In the genomic region with DNA sequence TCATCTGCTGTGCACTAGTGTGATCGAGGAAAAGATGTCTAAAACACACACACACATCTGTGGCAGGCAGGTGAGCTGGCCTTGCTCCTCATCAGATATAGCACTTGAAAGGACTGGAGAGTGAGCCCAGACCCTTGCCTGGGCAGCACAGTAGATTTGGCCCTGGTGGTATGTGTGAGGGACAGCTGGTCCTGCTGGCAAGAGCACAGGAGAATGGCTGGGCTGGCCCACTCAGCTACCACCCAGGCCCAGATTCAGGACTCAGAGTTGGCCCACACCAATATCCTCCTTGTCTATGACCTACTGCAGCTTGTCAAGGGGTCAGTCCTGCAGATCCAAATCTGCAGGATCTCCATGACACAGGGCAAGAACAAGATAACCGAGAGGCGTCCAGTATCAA, we compare ENCODE assay signal across 26 mouse cellular contexts. TPM values are rescaled to one million over a fixed set of nuclear protein-coding genes. Genes with fewer than 3 reads are reported as not detected.
DNase-seq lines count a peak whose midpoint lies in the region; ATAC-seq and TF ChIP-seq lines count a peak whose summit lies in the region.
"Had no signal": no experiment of that assay in that cellular context is flagged by ENCODE, and none has a peak within 500 bp of the region (broad histone marks: within the 10 kb centered on the region; RNA-seq: fewer than 3 reads in every experiment).

No protein-coding gene starts in this region.

- H3K27ac ChIP-seq in limb, embryonic 11.5 days (replicated peaks; ENCODE audit: low read depth, low read length) = no peak overlapping the region
- no peak overlapping the region for H3K27ac ChIP-seq in limb, embryonic 10.5 days
- peak overlapping the region; percentile 83; the same call in 1 of the 2 replicates for H3K27ac ChIP-seq in liver, postnatal 0 days (ENCODE audit: low read depth)
- H3K27ac ChIP-seq: embryonic facial prominence, embryonic 10.5 days; embryonic facial prominence, embryonic 12.5 days; forebrain, embryonic 13.5 days; forebrain, embryonic 15.5 days had no signal

- WGBS in limb, embryonic 11.5 days = 77% methylated on average over 3 of the region's 3 CpGs
- WGBS in limb, embryonic 10.5 days = 87% methylated on average over 3 of the region's 3 CpGs
- WGBS in liver, postnatal 0 days (ENCODE audit: insufficient replicate concordance) = 69% methylated on average over 3 of the region's 3 CpGs

- H3K4me2 ChIP-seq in limb, embryonic 11.5 days (ENCODE audit: low read depth, severe bottlenecking) = no peak overlapping the region
- no peak overlapping the region for H3K4me2 ChIP-seq in liver, postnatal 0 days (ENCODE audit: low read depth, low read length)
- H3K4me2 ChIP-seq: embryonic facial prominence, embryonic 12.5 days; forebrain, embryonic 13.5 days; forebrain, embryonic 15.5 days had no signal

- H3K4me3 ChIP-seq in limb, embryonic 11.5 days (ENCODE audit: low read depth, low read length) = no peak overlapping the region
- no peak overlapping the region for H3K4me3 ChIP-seq in limb, embryonic 10.5 days
- no peak overlapping the region for H3K4me3 ChIP-seq in liver, postnatal 0 days (ENCODE audit: low read depth, low read length)
- H3K4me3 ChIP-seq: embryonic facial prominence, embryonic 10.5 days; embryonic facial prominence, embryonic 12.5 days; forebrain, embryonic 13.5 days; forebrain, embryonic 15.5 days had no signal

- H3K9ac ChIP-seq in limb, embryonic 11.5 days (ENCODE audit: low read length) = no peak overlapping the region
- H3K9ac ChIP-seq in liver, postnatal 0 days (replicated peaks) = no peak overlapping the region
- H3K9ac ChIP-seq: embryonic facial prominence, embryonic 12.5 days; forebrain, embryonic 13.5 days; forebrain, embryonic 15.5 days; forebrain, postnatal 0 days had no signal

- no peak for ATAC-seq in limb, embryonic 11.5 days (ENCODE audit: insufficient number of reproducible peaks, low FRiP score, low TSS enrichment, low read depth)
- no peak for ATAC-seq in liver, postnatal 0 days
- ATAC-seq: activated CD4-positive, CD25-positive, alpha-beta regulatory T cell, adult 4 months; CD4-positive, CD25-positive, alpha-beta regulatory T cell, adult 4 months; forebrain, embryonic 13.5 days; forebrain, embryonic 15.5 days; forebrain, postnatal 0 days; Patski had no signal

- no peaks in the 10 kb centered on the region for H3K4me1 ChIP-seq in limb, embryonic 11.5 days (ENCODE audit: control insufficient read depth, insufficient read depth, low read length)
- no peaks in the 10 kb centered on the region; the same call in 1 of the 2 replicates for H3K4me1 ChIP-seq in limb, embryonic 10.5 days
- peaks cover 2% of the 10 kb centered on the region; the same call in 1 of the 2 replicates for H3K4me1 ChIP-seq in liver, postnatal 0 days (ENCODE audit: insufficient read depth)
- H3K4me1 ChIP-seq: embryonic facial prominence, embryonic 12.5 days; forebrain, embryonic 13.5 days; forebrain, embryonic 15.5 days had no signal

- peak; percentile 48 to 64 for DNase-seq in cerebellum, postnatal 10 days
- DNase-seq in cerebellum, adult 8-10 months = no peak
- peak; percentile 11 for DNase-seq in limb, embryonic 11.5 days (ENCODE audit: low spot score)
- DNase-seq in limb, embryonic 10.5 days (ENCODE audit: low spot score) = no peak
- no peak for DNase-seq in liver, postnatal 0 days
- no peak for DNase-seq in liver
- DNase-seq: adrenal gland, adult 8-10 months; adrenal gland, postnatal 14 days; adrenal gland, postnatal 36 days; B cell, adult 2 months; cerebellum, adult 11-12 months; cerebellum, adult 2 months; cerebellum, adult 9-11 months; forebrain, postnatal 0 days had no signal

- no peak for TF ChIP-seq EP300 in liver, postnatal 0 days (IDR thresholded peaks at IDR 0.05; ENCODE audit: low read depth)

- H3K9me3 ChIP-seq in limb, embryonic 11.5 days (ENCODE audit: control insufficient read depth, low read length) = no peaks in the 10 kb centered on the region
- H3K9me3 ChIP-seq in limb, embryonic 10.5 days (replicated peaks) = no peaks in the 10 kb centered on the region
- H3K9me3 ChIP-seq in liver, postnatal 0 days (ENCODE audit: low read length) = no peaks in the 10 kb centered on the region
- H3K9me3 ChIP-seq: embryonic facial prominence, embryonic 10.5 days; embryonic facial prominence, embryonic 12.5 days; forebrain, embryonic 13.5 days; forebrain, embryonic 15.5 days; G1E had no signal

- H3K36me3 ChIP-seq in limb, embryonic 11.5 days (ENCODE audit: control insufficient read depth, insufficient read depth, low read length) = no peaks in the 10 kb centered on the region
- no peaks in the 10 kb centered on the region for H3K36me3 ChIP-seq in limb, embryonic 10.5 days
- H3K36me3 ChIP-seq in liver, postnatal 0 days (replicated peaks; ENCODE audit: insufficient read depth, low read length) = no peaks in the 10 kb centered on the region
- H3K36me3 ChIP-seq: embryonic facial prominence, embryonic 10.5 days; embryonic facial prominence, embryonic 12.5 days; forebrain, embryonic 15.5 days; G1E had no signal

- H3K27me3 ChIP-seq in limb, embryonic 11.5 days (ENCODE audit: control insufficient read depth, insufficient read depth, low read length) = no peaks in the 10 kb centered on the region
- H3K27me3 ChIP-seq in limb, embryonic 10.5 days (ENCODE audit: low read depth, poor library complexity, severe bottlenecking) = no peaks in the 10 kb centered on the region
- no peaks in the 10 kb centered on the region for H3K27me3 ChIP-seq in liver, postnatal 0 days (ENCODE audit: insufficient read depth, low read length)
- H3K27me3 ChIP-seq: CH12.LX; embryonic facial prominence, embryonic 12.5 days; forebrain, embryonic 13.5 days; forebrain, embryonic 15.5 days; Patski had no signal

- no peak for TF ChIP-seq CTCF in liver, postnatal 0 days (IDR thresholded peaks at IDR 0.05; ENCODE audit: low read depth)

RNA-seq across cellular contexts. Expression of a gene that starts 6.9 kb away (rescaled TPM):
- polyA plus RNA-seq in limb, embryonic 11.5 days (2014; fragmentation: Nextera tagmentation; extraction: Ambion mirVana) = not detected in 2 replicates
- polyA plus RNA-seq in limb, embryonic 10.5 days (2016; fragmentation: Nextera tagmentation; extraction: Ambion mirVana) = not detected in 2 replicates
- 74.3 and 79.1 TPM in 2 replicates for polyA plus RNA-seq in liver, postnatal 0 days (2015; fragmentation: Nextera tagmentation; extraction: Ambion mirVana)
- polyA plus RNA-seq: activated CD4-positive, CD25-positive, alpha-beta regulatory T cell, adult 4 months; CD4-positive, CD25-positive, alpha-beta regulatory T cell, adult 4 months; cerebellum, adult 2 months; cortical plate, adult 2 months; embryonic facial prominence, embryonic 10.5 days; embryonic facial prominence, embryonic 12.5 days; embryonic facial prominence, embryonic 14.5 days; forebrain, embryonic 11.5 days; forebrain, embryonic 13.5 days; forebrain, embryonic 15.5 days; forebrain, postnatal 0 days; G1E; Patski had no signal

Comparison
In these comparisons a context has a peak if more than half of its experiments do, and no peak if none do; other contexts are left out.
1. DNase-seq: peak in cerebellum, postnatal 10 days (2 of 2) and limb, embryonic 11.5 days (single experiment); none in cerebellum, adult 8-10 months (single experiment), limb, embryonic 10.5 days (single experiment), liver, postnatal 0 days (single experiment) and liver (single experiment).
2. RNA of a gene that starts 6.9 kb away (polyA plus RNA-seq): 74.3 to 79.1 TPM in liver, postnatal 0 days; not detected in limb, embryonic 11.5 days and not detected in limb, embryonic 10.5 days; every median in the first group is over 10 times any median in the second.